Mouse (Mus musculus): ENCODE measurements at regions not wholly inside any gene's neighbourhood (a gene's known extent, or its start where the extent isn't known, plus 50 kb on each side); places are given as distances from the start of the nearest gene placed in this dataset.

- ATAC-seq (ENCODE audit: low FRiP score, low read depth): no peak
- no peak for DNase-seq (ENCODE audit: low spot score)
- H3K27me3 ChIP-seq (ENCODE audit: control insufficient read depth, insufficient read depth, low read length): no peaks in the 10 kb centered on the region
- H3K27ac ChIP-seq (replicated peaks; ENCODE audit: low read depth, low read length): no peak overlapping the region
- no peaks in the 10 kb centered on the region for H3K36me3 ChIP-seq (ENCODE audit: control insufficient read depth, insufficient read depth, low read length)
- H3K4me1 ChIP-seq (ENCODE audit: control insufficient read depth, insufficient read depth, low read length): no peaks in the 10 kb centered on the region
- WGBS: 76% methylated on average over 10 of the region's 10 CpGs
- TF ChIP-seq POLR2A (IDR thresholded peaks at IDR 0.05; ENCODE audit: borderline replicate concordance, extremely low read depth, insufficient read depth, insufficient read length): no peak
- no peak overlapping the region for H3K4me2 ChIP-seq (replicated peaks; ENCODE audit: low read depth, low read length, severe bottlenecking)
- no peaks in the 10 kb centered on the region for H3K9me3 ChIP-seq (ENCODE audit: control insufficient read depth, low read length)
- H3K9ac ChIP-seq (ENCODE audit: low read depth, low read length, severe bottlenecking): no peak overlapping the region
- H3K4me3 ChIP-seq (replicated peaks; ENCODE audit: low read length): no peak overlapping the region
Measured at GRCm38 (mm10) chr2:57716754-57717510, 280.8 kb upstream of the Galnt5 start.

Data from limb, embryonic 14.5 days (tissue).